7 mouse cellular contexts compared by ENCODE assay signal in genomic region chr8:60983688-60984079, GRCm38 (mm10). TPM values are rescaled to one million over a fixed set of nuclear protein-coding genes. Genes with fewer than 3 reads are reported as not detected.
DNase-seq lines count a peak whose midpoint lies in the region; ATAC-seq and TF ChIP-seq lines count a peak whose summit lies in the region.

No protein-coding gene starts in this region.

- H3K4me3 ChIP-seq in embryonic facial prominence, embryonic 11.5 days (ENCODE audit: low read depth, low read length): peak overlapping the region; percentile 76
- peak overlapping the region; percentile 88 for H3K4me3 ChIP-seq in intestine, postnatal 0 days (ENCODE audit: low read depth, low read length)

- H3K27ac ChIP-seq in embryonic facial prominence, embryonic 11.5 days (replicated peaks; ENCODE audit: low read depth, low read length): no peak overlapping the region
- H3K27ac ChIP-seq in intestine, postnatal 0 days (ENCODE audit: low read depth, low read length): peak overlapping the region; percentile 98

- H3K9me3 ChIP-seq in embryonic facial prominence, embryonic 11.5 days (replicated peaks; ENCODE audit: control insufficient read depth, low read length): no peaks in the 10 kb centered on the region
- H3K9me3 ChIP-seq in intestine, postnatal 0 days (ENCODE audit: control insufficient read depth): no peaks in the 10 kb centered on the region

- intact Hi-C loops in left cerebral cortex, postnatal 36 days (cut with DNase I): loop anchor here (5.0 kb wide), 2 partner anchors 91 to 476 kb away; partner anchors contain the start of genes Aadat and Hpf1

- H3K9ac ChIP-seq in embryonic facial prominence, embryonic 11.5 days (replicated peaks; ENCODE audit: low read length): peak overlapping the region; percentile 4
- peak overlapping the region; percentile 59 for H3K9ac ChIP-seq in intestine, postnatal 0 days (ENCODE audit: low read depth, low read length)

- peak; percentile 68; the same call in 1 of the 2 replicates for ATAC-seq in embryonic facial prominence, embryonic 11.5 days (replicated peaks; ENCODE audit: insufficient number of reproducible peaks, low FRiP score, low TSS enrichment, low read depth)
- ATAC-seq in intestine, postnatal 0 days: peak; percentile 78

- H3K4me1 ChIP-seq in embryonic facial prominence, embryonic 11.5 days (ENCODE audit: control insufficient read depth, insufficient read depth, low read length): no peaks in the 10 kb centered on the region
- H3K4me1 ChIP-seq in intestine, postnatal 0 days (replicated peaks; ENCODE audit: control insufficient read depth, insufficient read depth, low read length): no peaks in the 10 kb centered on the region

- TF ChIP-seq CTCF in intestine, postnatal 0 days (IDR thresholded peaks at IDR 0.05; ENCODE audit: low read depth): peak; percentile 70

- no peaks in the 10 kb centered on the region for H3K36me3 ChIP-seq in embryonic facial prominence, embryonic 11.5 days (replicated peaks; ENCODE audit: control insufficient read depth, insufficient read depth, low read depth, low read length)
- H3K36me3 ChIP-seq in intestine, postnatal 0 days (ENCODE audit: control insufficient read depth, insufficient read depth): no peaks in the 10 kb centered on the region

- peak overlapping the region; percentile 90 for H3K4me2 ChIP-seq in embryonic facial prominence, embryonic 11.5 days (ENCODE audit: low read depth, low read length)
- H3K4me2 ChIP-seq in intestine, postnatal 0 days (replicated peaks; ENCODE audit: low read depth): peak overlapping the region; percentile 91

- 13% methylated on average over 9 of the region's 9 CpGs for WGBS in embryonic facial prominence, embryonic 11.5 days
- WGBS in intestine, postnatal 0 days: 8% methylated on average over 9 of the region's 9 CpGs

- no peaks in the 10 kb centered on the region for H3K27me3 ChIP-seq in embryonic facial prominence, embryonic 11.5 days (ENCODE audit: control insufficient read depth, insufficient read depth, low read length)
- H3K27me3 ChIP-seq in intestine, postnatal 0 days (replicated peaks; ENCODE audit: control insufficient read depth, insufficient read depth, low read length): no peaks in the 10 kb centered on the region

- peak; percentile 70 to 71 for DNase-seq in adrenal gland, postnatal 36 days
- DNase-seq in embryonic facial prominence, embryonic 11.5 days (ENCODE audit: low spot score): peak; percentile 43
- DNase-seq in gonadal fat pad, adult 2 months (ENCODE audit: low read depth): peak; percentile 87
- peak; percentile 41 to 48 for DNase-seq in left cerebral cortex, postnatal 36 days (ENCODE audit: low spot score in 2 of 2)
- DNase-seq in mesoderm, embryonic 11.5 days (ENCODE audit: low read depth, low spot score): peak; percentile 49
- DNase-seq in skeletal muscle tissue, adult 2 months (ENCODE audit: low read depth, low spot score): peak; percentile 46

RNA-seq across cellular contexts. Expression of gene Clcn3, which starts 0.6 kb away (rescaled TPM):
- total RNA-seq in adrenal gland, postnatal 36 days (2021): 10 to 100 TPM; 44.8 to 51.2 TPM
- polyA plus RNA-seq in embryonic facial prominence, embryonic 11.5 days (2014; fragmentation: Nextera tagmentation; extraction: Ambion mirVana): 18.0 and 19.7 TPM in 2 replicates
- polyA plus RNA-seq in gonadal fat pad, adult 2 months (2012; rRNA removed): 17.4 and 20.5 TPM in 2 replicates
- polyA plus RNA-seq in intestine, postnatal 0 days (2015; fragmentation: Nextera tagmentation; extraction: Ambion mirVana): 22.2 and 24.2 TPM in 2 replicates
- total RNA-seq in left cerebral cortex, postnatal 36 days (2021): 100 to 1,000 TPM; 132 to 133 TPM

RNA-seq across cellular contexts. Expression of gene Nek1, which starts 9.3 kb away (rescaled TPM):
- total RNA-seq in adrenal gland, postnatal 36 days (2021): 10 to 100 TPM; 14.2 to 15.3 TPM
- polyA plus RNA-seq in embryonic facial prominence, embryonic 11.5 days (2014; fragmentation: Nextera tagmentation; extraction: Ambion mirVana): 22.7 and 24.5 TPM in 2 replicates
- 4.7 and 8.2 TPM in 2 replicates for polyA plus RNA-seq in gonadal fat pad, adult 2 months (2012; rRNA removed)
- 5.0 and 5.5 TPM in 2 replicates for polyA plus RNA-seq in intestine, postnatal 0 days (2015; fragmentation: Nextera tagmentation; extraction: Ambion mirVana)
- total RNA-seq in left cerebral cortex, postnatal 36 days (2021): 10 to 100 TPM; 25.0 to 31.6 TPM
